Mouse (Mus musculus) Patski (cell line): ENCODE measurements around the gene Clec16a. TPM values are rescaled to one million over a fixed set of nuclear protein-coding genes. Genes with fewer than 3 reads are reported as not detected.
A peak's percentile ranks its signal among the peaks of the same experiment; 100 is the strongest.

ENCODE experiments used
- ATAC-seq: fragments of 100-300 bp; one replicate; pipeline ENCODE4 v1.8.0; 2021
- CTCF ChIA-PET: fragments of 350-600 bp; sonication (Branson Sonifier 250); formaldehyde crosslinking; loops from one replicate; lab custom pipeline; 2022; ENCODE audit warnings: inconsistent platforms; lab: Charles Lee
- POLR2A ChIA-PET: fragments of 350-600 bp; sonication (Branson Sonifier 250); formaldehyde crosslinking; loops from one replicate; lab custom pipeline; 2022; ENCODE audit warnings: antibody characterized with exemption, inconsistent platforms; lab: Charles Lee
- DNase-seq: peaks from one replicate; pipeline ENCODE4 v3.0.0-alpha.2; 2011; ENCODE audit warnings: low read depth, low spot score
- H3K27me3 ChIP-seq: fragments of 371-371 bp; one replicate; pipeline ENCODE4 v1.5.1; 2021
- CTCF ChIP-seq: fragments of 100-300 bp; IDR thresholded peaks from one replicate; pipeline ENCODE4 v1.5.1; 2021
- in situ Hi-C: fragments of 300-500 bp; cut with MboI; formaldehyde crosslinking; loops from 3 replicates; pipeline ENCODE4 v1.11.1; 2018; ENCODE audit warnings: low pct_unique_long_range_greater_than_20kb, mixed read lengths
- polyA plus RNA-seq: library from polyadenylated mRNA; unstranded; gene quantifications from one replicate; pipeline ENCODE4 v1.2.3, GENCODE M21; 2021

The Clec16a gene
- polyA plus RNA-seq, 1 experiment from 2014 or later, result 21.3 TPM

DNA sequence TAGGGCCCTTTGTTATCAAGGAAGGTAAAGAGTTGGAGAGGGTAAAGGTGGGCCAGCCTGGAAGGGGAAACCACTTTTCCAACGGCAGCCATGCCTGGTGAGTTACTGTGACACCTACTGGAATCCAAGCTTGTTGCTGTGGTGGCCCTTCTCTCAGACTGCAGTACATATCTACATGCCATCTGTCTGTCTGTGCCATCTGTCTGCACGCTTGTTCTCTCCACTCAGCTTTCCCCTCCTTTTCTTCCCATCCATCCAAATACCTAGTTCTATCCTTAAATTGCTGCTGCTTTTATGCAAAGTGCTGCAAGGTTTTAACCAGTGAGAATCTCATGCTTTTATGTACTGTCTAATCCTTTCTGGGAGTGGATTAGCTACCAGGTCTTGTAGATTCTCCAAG lies 4.5 kb downstream of the Clec16a start:
- no peaks in the 10 kb centered on the region for H3K27me3 ChIP-seq
- ATAC-seq (no peak), DNase-seq (no peak)
- ChIA-PET CTCF (interaction anchor here (1.0 to 1.5 kb wide), 4 partner anchors 10 to 22 kb away, joined by 3 to 4 read pairs (median 3); no protein-coding TSS in a partner anchor), POLR2A (no interaction called here)
- in situ Hi-C loops, result no loop called here
- TF ChIP-seq CTCF, result no peak

DNA sequence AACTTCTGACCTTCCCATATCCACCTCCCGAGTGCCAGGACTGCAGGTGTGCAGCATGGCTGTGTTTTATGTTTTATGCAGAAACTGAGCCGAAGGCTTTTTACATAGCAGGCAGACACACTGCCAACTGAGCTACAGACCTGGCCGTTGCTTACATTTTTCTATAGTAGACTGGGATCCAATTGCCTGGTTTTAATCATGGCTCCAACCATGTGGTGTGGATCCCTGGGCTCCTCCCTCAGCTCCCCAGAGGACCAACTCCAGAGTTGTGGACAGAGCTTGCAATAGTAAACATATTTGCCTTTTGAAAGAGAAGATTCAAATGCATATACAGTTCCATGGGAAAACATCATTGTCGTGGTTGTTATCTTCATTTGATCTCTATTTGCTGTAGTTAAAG lies 6.5 kb downstream of the Clec16a start:
- TF ChIP-seq CTCF, result no peak
- ChIA-PET POLR2A (interaction anchor here (0.6 kb wide), 1 partner anchor 248 kb away, joined by 3 read pairs; no protein-coding TSS in a partner anchor), CTCF (interaction anchor here (7.0 kb wide), 1 partner anchor 13 kb away, joined by 31 read pairs; no protein-coding TSS in a partner anchor)
- in situ Hi-C loops, result loop anchor here (25.0 kb wide), 1 partner anchor 486 kb away; no protein-coding TSS in a partner anchor
- DNase-seq, result no peak
- ATAC-seq, result no peak
- H3K27me3 ChIP-seq, result no peaks in the 10 kb centered on the region

DNA sequence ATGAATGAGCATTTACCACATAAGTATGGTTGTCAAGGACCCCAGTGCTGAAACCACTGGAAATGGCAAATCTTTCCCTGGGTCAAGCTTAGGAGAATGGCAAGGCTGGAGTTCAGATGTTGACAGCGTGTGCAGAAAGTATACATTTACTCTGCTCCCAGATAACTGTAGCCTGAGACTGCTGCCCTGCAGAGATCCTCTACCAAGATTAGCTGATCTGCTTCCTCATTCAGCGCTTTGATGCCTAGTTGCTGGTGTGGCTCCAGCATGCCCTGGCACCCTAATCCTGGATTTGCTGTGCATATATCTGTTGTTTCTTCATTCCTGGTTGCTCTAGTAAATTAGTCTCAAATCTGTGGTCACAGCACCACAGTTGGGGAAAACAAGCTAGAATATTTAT lies 8.7 kb downstream of the Clec16a start:
- H3K27me3 ChIP-seq, result no peaks in the 10 kb centered on the region
- CTCF ChIA-PET, result interaction anchor here (7.0 kb wide), 1 partner anchor 11 kb away, joined by 31 read pairs; no protein-coding TSS in a partner anchor
- DNase-seq (no peak), ATAC-seq (no peak)
- POLR2A ChIA-PET, result no interaction called here
- in situ Hi-C loops, result loop anchor here (25.0 kb wide), 1 partner anchor 483 kb away; no protein-coding TSS in a partner anchor
- TF ChIP-seq CTCF, result no peak

DNA sequence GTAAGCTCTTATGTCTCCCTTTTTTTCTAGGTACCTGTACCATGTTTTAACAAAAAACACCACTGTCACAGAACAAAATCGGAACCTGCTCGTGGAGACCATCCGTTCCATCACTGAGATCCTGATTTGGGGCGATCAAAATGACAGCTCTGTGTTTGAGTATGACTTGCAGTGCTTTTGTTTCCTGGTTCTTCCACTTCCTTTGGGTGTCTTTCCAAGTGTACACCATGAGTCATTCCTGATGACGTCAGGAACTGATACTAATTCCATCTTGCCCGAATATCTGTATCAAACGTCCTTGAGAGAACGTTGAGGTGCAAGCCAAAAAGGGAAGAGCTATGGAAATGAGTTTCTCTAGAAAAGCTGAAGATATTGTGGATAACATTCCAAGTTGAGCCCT lies 14.9 kb downstream of the Clec16a start:
- TF ChIP-seq CTCF, result no peak
- no peaks in the 10 kb centered on the region for H3K27me3 ChIP-seq
- ChIA-PET CTCF (interaction anchor here (0.8 to 2.8 kb wide), 3 partner anchors 10 to 286 kb away, joined by 3 to 8 read pairs (median 7); no protein-coding TSS in a partner anchor), POLR2A (no interaction called here)
- in situ Hi-C loops, result loop anchor here (25.0 kb wide), 1 partner anchor 477 kb away; no protein-coding TSS in a partner anchor
- ATAC-seq, result no peak
- DNase-seq, result no peak

DNA sequence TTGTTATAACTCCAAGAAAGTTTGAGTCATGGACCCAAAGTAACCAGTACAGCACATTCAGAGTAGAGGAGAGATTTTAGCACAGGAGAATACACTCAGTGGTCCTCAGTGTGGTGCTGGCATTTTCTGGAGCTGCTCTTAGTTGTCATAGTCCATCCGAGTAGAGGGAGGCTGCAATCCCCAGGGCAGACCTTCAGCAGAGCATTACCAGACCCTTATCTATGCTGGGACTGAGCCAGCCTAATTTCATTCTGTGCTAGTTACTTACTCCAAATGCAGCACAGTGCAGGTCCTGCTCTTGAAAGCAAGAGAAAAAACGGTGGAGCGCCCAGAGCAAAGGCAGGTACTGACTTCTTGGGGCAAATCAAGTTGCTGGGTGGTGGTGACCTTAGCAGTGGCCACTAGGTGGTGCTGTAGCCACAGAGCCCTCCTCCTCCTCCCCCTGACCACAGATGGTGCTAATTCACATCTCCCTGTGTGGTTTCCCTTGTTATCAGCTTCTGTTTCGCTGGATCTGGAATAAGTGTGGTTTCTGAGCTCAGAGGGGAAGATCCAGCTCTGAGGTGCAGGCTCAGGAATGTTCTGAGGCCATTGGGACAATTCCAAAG lies 20.2 kb downstream of the Clec16a start:
- CTCF ChIA-PET, result interaction anchor here (0.7 to 3.8 kb wide), 9 partner anchors 10 to 549 kb away, joined by 3 to 31 read pairs (median 3); no protein-coding TSS in a partner anchor

DNA sequence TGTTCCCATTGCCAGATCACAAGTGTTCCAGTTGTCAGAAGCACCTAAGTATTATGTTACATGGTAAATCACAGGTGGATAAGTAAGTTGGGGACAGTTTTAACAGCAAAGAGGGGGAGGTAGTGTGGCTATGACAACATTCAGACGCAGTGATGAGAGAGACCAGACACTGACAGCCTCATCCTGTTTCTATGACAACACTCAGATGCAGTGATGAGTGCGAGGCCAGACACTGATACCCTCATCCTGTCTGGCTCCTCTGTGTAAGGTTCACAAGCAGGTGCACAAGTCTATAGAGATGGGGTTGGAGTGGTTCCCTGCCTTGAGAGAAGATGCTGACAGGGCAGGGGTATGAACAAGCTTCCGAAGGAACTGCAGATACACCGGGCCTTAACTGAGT lies 22.0 kb downstream of the Clec16a start:
- ChIA-PET POLR2A (no interaction called here), CTCF (no interaction called here)
- DNase-seq, result no peak
- ATAC-seq, result no peak
- no peaks in the 10 kb centered on the region for H3K27me3 ChIP-seq
- in situ Hi-C loops, result loop anchor here (5.0 to 25.0 kb wide), 2 partner anchors 280 to 470 kb away; no protein-coding TSS in a partner anchor
- no peak for TF ChIP-seq CTCF

More for the DNA sequence above, 20.2 kb downstream of the Clec16a start:
- ATAC-seq, result peak; percentile 72
- no peak for DNase-seq
- H3K27me3 ChIP-seq, result no peaks in the 10 kb centered on the region
- peak; percentile 92 for TF ChIP-seq CTCF
- in situ Hi-C loops, result loop anchor here (5.0 to 25.0 kb wide), 2 partner anchors 282 to 472 kb away; no protein-coding TSS in a partner anchor
- POLR2A ChIA-PET, result interaction anchor here (0.6 kb wide), 1 partner anchor 150 kb away, joined by 13 read pairs; no protein-coding TSS in a partner anchor

DNA sequence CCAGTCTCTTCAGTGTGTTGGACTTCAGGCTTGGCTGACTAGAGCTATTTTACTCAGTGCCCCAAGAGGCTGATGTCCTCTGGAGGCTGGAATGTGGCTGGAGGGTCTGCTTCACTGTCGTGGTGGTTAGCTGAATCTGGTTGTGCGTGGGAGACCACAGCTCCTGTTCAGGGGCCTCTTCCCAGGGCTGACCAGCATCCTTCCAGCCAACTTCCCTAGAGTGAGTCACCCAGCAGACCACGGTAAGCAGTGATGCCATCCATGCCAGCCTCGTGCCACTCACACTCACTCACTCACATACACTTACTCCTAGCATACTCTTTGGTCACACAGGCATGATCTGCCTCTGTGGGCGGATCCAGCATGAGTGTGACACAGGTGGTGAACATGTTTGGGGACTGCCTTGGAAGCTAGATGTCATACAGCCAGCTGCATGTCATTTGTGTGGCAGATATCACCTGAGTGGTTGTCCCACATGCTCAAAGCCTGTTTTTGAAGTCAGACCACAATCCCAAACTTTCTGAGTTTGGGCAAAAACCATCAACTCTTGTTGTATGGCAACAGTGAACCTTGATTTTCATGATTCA lies 24.8 kb downstream of the Clec16a start:
- DNase-seq, result peak; percentile 71
- POLR2A ChIA-PET, result no interaction called here
- TF ChIP-seq CTCF, result no peak
- no peaks in the 10 kb centered on the region for H3K27me3 ChIP-seq
- CTCF ChIA-PET, result interaction anchor here (0.6 to 2.3 kb wide), 15 partner anchors 9 to 299 kb away, joined by 3 to 10 read pairs (median 4); no protein-coding TSS in a partner anchor
- peak; percentile 74 for ATAC-seq
- in situ Hi-C loops, result loop anchor here (5.0 to 25.0 kb wide), 3 partner anchors 217 to 467 kb away; partner anchors contain the start of genes Socs1 and Tnp2

DNA sequence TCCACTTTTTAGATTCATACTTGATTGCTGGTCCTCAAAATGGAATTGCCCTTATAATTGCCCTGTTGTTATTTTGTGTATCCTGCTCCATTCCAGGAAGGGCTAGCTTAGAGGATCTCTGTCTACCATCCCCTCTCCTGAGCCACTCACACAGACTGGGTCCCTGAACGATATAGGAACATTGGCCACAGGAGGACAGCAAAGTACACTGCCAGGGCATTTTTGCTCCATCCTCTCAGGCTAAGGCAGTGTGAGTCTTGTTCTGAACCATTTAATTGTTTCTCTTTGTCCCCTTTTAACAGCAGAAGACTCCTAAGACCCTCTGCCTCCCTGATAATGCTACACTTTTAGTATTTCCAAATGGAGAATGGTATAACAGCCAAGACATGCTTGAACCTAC lies 25.6 kb downstream of the Clec16a start:
- ATAC-seq (peak; percentile 48), DNase-seq (no peak)
- in situ Hi-C loops, result loop anchor here (5.0 to 25.0 kb wide), 2 partner anchors 217 to 467 kb away; partner anchors contain the start of genes Socs1 and Tnp2
- peak; percentile 89 for TF ChIP-seq CTCF
- ChIA-PET CTCF (interaction anchor here (0.6 to 2.3 kb wide), 14 partner anchors 8 to 298 kb away, joined by 3 to 10 read pairs (median 4); no protein-coding TSS in a partner anchor), POLR2A (no interaction called here)
- H3K27me3 ChIP-seq, result no peaks in the 10 kb centered on the region

DNA sequence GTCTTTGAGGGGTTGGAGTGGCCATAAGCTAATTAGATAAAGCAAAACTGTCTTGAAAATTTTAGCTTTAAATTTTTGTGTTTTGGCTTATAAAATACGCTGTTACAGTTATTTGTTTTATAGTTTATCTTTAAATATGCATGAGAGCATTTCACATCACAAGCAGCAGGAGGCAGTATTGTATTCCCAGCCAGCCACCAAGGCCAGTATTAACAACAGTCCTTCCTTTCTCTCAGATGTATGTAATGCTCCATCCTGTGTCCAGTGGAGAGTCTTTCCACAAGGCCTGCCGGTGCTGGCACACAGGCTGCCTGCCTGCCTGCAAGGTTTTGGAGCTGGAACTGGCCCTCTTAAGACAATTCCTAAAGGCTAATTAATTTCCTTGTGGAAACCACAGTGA lies 26.7 kb downstream of the Clec16a start:
- no peak for ATAC-seq
- TF ChIP-seq CTCF, result peak; percentile 71
- in situ Hi-C loops, result loop anchor here (5.0 to 25.0 kb wide), 2 partner anchors 215 to 465 kb away; partner anchors contain the start of genes Socs1 and Tnp2
- no peak for DNase-seq
- CTCF ChIA-PET, result interaction anchor here (0.9 to 1.7 kb wide), 12 partner anchors 8 to 602 kb away, joined by 3 to 11 read pairs (median 3); no protein-coding TSS in a partner anchor
- H3K27me3 ChIP-seq, result no peaks in the 10 kb centered on the region
- POLR2A ChIA-PET, result interaction anchor here (0.5 kb wide), 1 partner anchor 198 kb away, joined by 3 read pairs; no protein-coding TSS in a partner anchor

DNA sequence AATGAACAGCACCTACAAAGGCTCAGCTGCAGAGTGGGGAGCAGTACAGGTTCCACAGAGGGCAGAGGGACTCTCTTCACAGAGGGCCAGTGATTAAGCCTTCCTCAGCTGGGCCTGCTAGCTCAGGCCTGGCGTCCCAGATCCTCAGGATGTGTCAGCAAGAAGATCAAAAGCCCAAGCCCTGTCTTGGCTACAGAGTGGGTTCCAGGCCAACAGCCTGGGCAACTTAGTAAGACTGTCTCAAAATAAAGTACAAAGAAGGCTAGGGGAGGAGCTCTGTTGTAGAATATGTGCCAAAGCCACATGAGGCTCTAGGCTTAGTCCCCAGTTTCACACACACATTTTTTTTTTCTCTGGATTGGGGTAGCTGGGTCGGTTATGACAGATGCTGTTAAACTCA lies 29.8 kb downstream of the Clec16a start:
- H3K27me3 ChIP-seq, result no peaks in the 10 kb centered on the region
- ATAC-seq (peak; percentile 40), DNase-seq (no peak)
- in situ Hi-C loops, result loop anchor here (5.0 to 25.0 kb wide), 2 partner anchors 212 to 462 kb away; partner anchors contain the start of genes Socs1 and Tnp2
- POLR2A ChIA-PET, result no interaction called here
- CTCF ChIA-PET, result interaction anchor here (0.8 to 1.6 kb wide), 5 partner anchors 9 to 293 kb away, joined by 3 to 8 read pairs (median 3); no protein-coding TSS in a partner anchor
- no peak for TF ChIP-seq CTCF
